In genomic region chr3:19458386-19458785, GRCm38 (mm10) we compare ENCODE assay signal across 12 mouse cellular contexts.
"Had no signal": no experiment of that assay in that cellular context is flagged by ENCODE, and none has a peak within 500 bp of the region (broad histone marks: within the 10 kb centered on the region; RNA-seq: fewer than 3 reads in every experiment).

No protein-coding gene starts in this region.

- ATAC-seq: midbrain, embryonic 16.5 days had no signal

- DNase-seq: lung, adult 18-20 months; lung, embryonic 14.5 days; lung, postnatal 10 days; lung, postnatal 4 days; midbrain, embryonic 14.5 days; retina, postnatal 1 day; right cerebral cortex, postnatal 25 days; right cerebral cortex, postnatal 4 days; thymus, adult 18-20 months; thymus, postnatal 14 days; thymus, postnatal 36 days had no signal
